In the genomic region with DNA sequence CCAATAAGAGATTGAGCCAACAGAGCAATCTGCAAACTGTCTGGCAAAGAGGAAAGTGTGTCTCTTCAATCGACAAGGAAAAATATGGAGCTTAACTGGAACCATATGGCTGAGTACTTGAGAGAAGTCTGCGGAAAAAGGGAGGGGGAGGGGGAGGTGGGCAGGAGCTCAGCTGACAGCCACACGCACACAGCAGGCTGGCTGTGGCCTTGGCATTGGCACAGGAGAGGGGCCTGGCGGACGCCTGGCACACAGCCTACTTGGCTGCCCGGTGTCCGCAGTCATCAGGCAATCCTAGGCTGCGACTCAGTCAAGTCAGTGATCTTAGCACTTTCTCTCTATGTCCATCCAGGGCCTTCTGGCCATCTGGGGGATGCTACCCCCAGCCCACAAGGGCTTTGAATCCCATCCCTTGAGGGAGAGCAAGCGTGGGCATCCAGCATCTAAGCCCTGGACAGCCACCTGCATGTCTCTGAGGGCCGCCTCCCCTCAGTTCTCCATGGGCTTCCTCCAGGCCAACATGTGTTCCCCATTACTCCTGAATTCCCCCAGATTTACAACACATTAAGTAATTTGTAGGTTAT, we compare ENCODE assay signal across 8 mouse cellular contexts.
A peak's percentile ranks its signal among the peaks of the same experiment; 100 is the strongest.
DNase-seq lines count a peak whose midpoint lies in the region; ATAC-seq and TF ChIP-seq lines count a peak whose summit lies in the region.

No protein-coding gene starts in this region.

- peak; percentile 64; the same call in 1 of the 2 replicates for ATAC-seq in embryonic facial prominence, embryonic 13.5 days (ENCODE audit: insufficient number of reproducible peaks, insufficient read depth, low FRiP score, low TSS enrichment, low read depth)
- peak; percentile 37 for ATAC-seq in heart, embryonic 16.5 days (replicated peaks; ENCODE audit: extremely low read depth, insufficient read depth, low FRiP score)
- peak; percentile 20; the same call in 1 of the 2 replicates for ATAC-seq in neural tube, embryonic 15.5 days (ENCODE audit: low FRiP score)

- H3K4me2 ChIP-seq in embryonic facial prominence, embryonic 13.5 days, result peak overlapping the region; percentile 39
- no peak overlapping the region; the same call in 1 of the 2 replicates for H3K4me2 ChIP-seq in heart, embryonic 16.5 days (ENCODE audit: low read depth, low read length)
- no peak overlapping the region for H3K4me2 ChIP-seq in neural tube, embryonic 15.5 days

- no peak overlapping the region for H3K27ac ChIP-seq in embryonic facial prominence, embryonic 13.5 days
- peak overlapping the region; percentile 81 for H3K27ac ChIP-seq in heart, embryonic 16.5 days (ENCODE audit: low read length)
- H3K27ac ChIP-seq in neural tube, embryonic 15.5 days (replicated peaks), result no peak overlapping the region
- H3K27ac ChIP-seq in thymus, adult 2 months (ENCODE audit: control insufficient read depth, insufficient read depth, low read length), result no peak overlapping the region

- H3K9me3 ChIP-seq in embryonic facial prominence, embryonic 13.5 days, result no peaks in the 10 kb centered on the region
- H3K9me3 ChIP-seq in heart, embryonic 16.5 days (replicated peaks; ENCODE audit: control insufficient read depth, low read length), result no peaks in the 10 kb centered on the region
- H3K9me3 ChIP-seq in neural tube, embryonic 15.5 days (replicated peaks), result no peaks in the 10 kb centered on the region

- H3K4me1 ChIP-seq in embryonic facial prominence, embryonic 13.5 days, result peaks cover 33% of the 10 kb centered on the region
- H3K4me1 ChIP-seq in heart, embryonic 16.5 days (ENCODE audit: control insufficient read depth, insufficient read depth, low read length), result peaks cover 71% of the 10 kb centered on the region
- H3K4me1 ChIP-seq in neural tube, embryonic 15.5 days, result peaks cover 54% of the 10 kb centered on the region
- H3K4me1 ChIP-seq in thymus, adult 2 months (replicated peaks; ENCODE audit: control insufficient read depth, insufficient read depth, low read length), result no peaks in the 10 kb centered on the region

- no peak for TF ChIP-seq POLR2A in thymus, adult 2 months (IDR thresholded peaks at IDR 0.05; ENCODE audit: control insufficient read depth, extremely low read depth, insufficient read depth, low read length, poor library complexity)

- TF ChIP-seq CTCF in thymus, adult 2 months (IDR thresholded peaks at IDR 0.05; ENCODE audit: borderline replicate concordance, control insufficient read depth, extremely low read depth, insufficient read depth, low read length, poor library complexity), result no peak

- H3K9ac ChIP-seq in embryonic facial prominence, embryonic 13.5 days, result no peak overlapping the region
- H3K9ac ChIP-seq in heart, embryonic 16.5 days (ENCODE audit: low read length), result peak overlapping the region; percentile 60
- H3K9ac ChIP-seq in neural tube, embryonic 15.5 days (replicated peaks), result no peak overlapping the region

- WGBS in embryonic facial prominence, embryonic 13.5 days, result 17% methylated on average over 10 of the region's 10 CpGs
- 22% methylated on average over 10 of the region's 10 CpGs for WGBS in heart, embryonic 16.5 days
- WGBS in neural tube, embryonic 15.5 days, result 34% methylated on average over 7 of the region's 10 CpGs
- 68% methylated on average over 10 of the region's 10 CpGs for WGBS in thymus, adult 2 months

- peaks cover 87% of the 10 kb centered on the region for H3K27me3 ChIP-seq in embryonic facial prominence, embryonic 13.5 days
- no peaks in the 10 kb centered on the region for H3K27me3 ChIP-seq in heart, embryonic 16.5 days (ENCODE audit: control insufficient read depth, insufficient read depth, low read length)
- peaks cover 58% of the 10 kb centered on the region for H3K27me3 ChIP-seq in neural tube, embryonic 15.5 days (replicated peaks)
- no peaks in the 10 kb centered on the region for H3K27me3 ChIP-seq in thymus, adult 2 months (ENCODE audit: control insufficient read depth, insufficient read depth, low read length)

- H3K4me3 ChIP-seq in embryonic facial prominence, embryonic 13.5 days, result no peak overlapping the region
- H3K4me3 ChIP-seq in heart, embryonic 16.5 days (ENCODE audit: low read length), result no peak overlapping the region
- H3K4me3 ChIP-seq in neural tube, embryonic 15.5 days (replicated peaks), result no peak overlapping the region
- H3K4me3 ChIP-seq in thymus, adult 2 months (ENCODE audit: control insufficient read depth, insufficient read depth, low read length), result no peak overlapping the region

- H3K36me3 ChIP-seq in embryonic facial prominence, embryonic 13.5 days, result no peaks in the 10 kb centered on the region
- H3K36me3 ChIP-seq in heart, embryonic 16.5 days (ENCODE audit: control insufficient read depth, insufficient read depth), result no peaks in the 10 kb centered on the region
- H3K36me3 ChIP-seq in neural tube, embryonic 15.5 days, result no peaks in the 10 kb centered on the region
- no peaks in the 10 kb centered on the region for H3K36me3 ChIP-seq in thymus, adult 2 months (ENCODE audit: control insufficient read depth, insufficient read depth, low read length)

- peak; percentile 90 for DNase-seq in MN1 (ENCODE audit: low spot score)
- DNase-seq in adrenal gland, postnatal 14 days, result peak; percentile 86
- DNase-seq in layer of hippocampus, postnatal 10 days (ENCODE audit: low spot score in 2 of 2), result peak; percentile 37 to 62
- DNase-seq in thymus, postnatal 4 days, result no peak
- no peak for DNase-seq in thymus, adult 2 months

Comparison
In these comparisons a context has a peak if more than half of its experiments do, and no peak if none do; other contexts are left out.
1. DNase-seq: peak in MN1 (single experiment), adrenal gland, postnatal 14 days (single experiment) and layer of hippocampus, postnatal 10 days (2 of 2); none in thymus, postnatal 4 days (single experiment) and thymus, adult 2 months (single experiment).
2. Peak in every context shown above with its lines, with median percentiles within 50 percentile points of each other: ATAC-seq.